Mouse (Mus musculus) heart, adult 2 months (tissue): ENCODE data around the gene Lamp1. TPM values are rescaled to one million over a fixed set of nuclear protein-coding genes. Genes with fewer than 3 reads are reported as not detected.

ENCODE experiments used
- DNase-seq, 2 experiments: peaks; one replicate each; pipeline ENCODE4 v3.0.0; 2021
- H3K27ac ChIP-seq: fragments of 200-600 bp; 2 replicates; pipeline ENCODE4 v1.8.1; 2022
- H3K27me3 ChIP-seq: fragments of 200-500 bp; 2 replicates; pipeline ENCODE4 v1.6.1; 2012; ENCODE audit warnings: mild to moderate bottlenecking, low read length, inconsistent platforms, mixed read lengths; ENCODE audit not compliant: control insufficient read depth, insufficient read depth
- H3K36me3 ChIP-seq: fragments of 200-500 bp; 2 replicates; pipeline ENCODE4 v1.6.1; 2012; ENCODE audit warnings: low read length, inconsistent platforms; ENCODE audit not compliant: control insufficient read depth, insufficient read depth
- H3K4me1 ChIP-seq: fragments of 200-500 bp; 2 replicates; pipeline ENCODE4 v1.6.1; 2011; ENCODE audit warnings: low read length; ENCODE audit not compliant: control insufficient read depth, insufficient read depth
- H3K4me3 ChIP-seq: fragments of 200-600 bp; 2 replicates; pipeline ENCODE4 v1.8.1; 2022
- H3K79me2 ChIP-seq: fragments of 200-500 bp; replicated peaks from 2 replicates; pipeline ENCODE4 v1.6.1; 2012; ENCODE audit warnings: mild to moderate bottlenecking, inconsistent platforms, low read length, moderate library complexity, mixed read lengths; ENCODE audit not compliant: control insufficient read depth, insufficient read depth
- H3K9ac ChIP-seq: fragments of 200-500 bp; 2 replicates; pipeline ENCODE4 v1.6.1; 2012; ENCODE audit warnings: low read depth, mild to moderate bottlenecking, control low read depth, inconsistent platforms, low read length, mixed read lengths
- CTCF ChIP-seq: fragments of 200-600 bp; IDR thresholded peaks from 2 replicates; pipeline ENCODE4 v1.8.1; 2022; ENCODE audit warnings: antibody characterized with exemption, mild to moderate bottlenecking, moderate library complexity
- EP300 ChIP-seq: fragments of 200-500 bp; IDR thresholded peaks from 2 replicates; pipeline ENCODE4 v1.6.1; 2011; ENCODE audit warnings: low read depth, low read length, control low read depth; ENCODE audit not compliant: insufficient read depth
- POLR2A ChIP-seq: fragments of 200-500 bp; IDR thresholded peaks from 2 replicates; pipeline ENCODE4 v1.6.1; 2011; ENCODE audit warnings: mild to moderate bottlenecking, low read depth, low read length, control low read depth; ENCODE audit not compliant: insufficient read depth
- WGBS: fragments of 180-500 bp; shearing (Covaris S2); methylation state at CpG from one replicate; pipeline ENCODE4 v1.1.7; 2018; 5-methylcytosine and 5-hydroxymethylcytosine counted together
- intact Hi-C: fragments of 180-260 bp; cut with DNase I; formaldehyde crosslinking; loops from one replicate; pipeline ENCODE4 v1.15.1; 2025
- polyA plus RNA-seq: library from polyadenylated mRNA; depleted of rRNA; stranded (reverse); fragments of >200 nt; gene quantifications from 2 replicates; pipeline ENCODE4 v1.2.3, GENCODE M21; 2012
- total RNA-seq, 2 experiments: library from RNA; stranded (reverse); gene quantifications; 2 replicates each; pipeline ENCODE4 v1.2.3; 2021

Gene Lamp1
- total and polyA plus RNA-seq, 3 experiments, result 406 to 462 (median 437) TPM

GRCm38 (mm10) chr8:13156327-13157097 lies 2.4 kb upstream of the Lamp1 start:
- Histone ChIP-seq H3K4me1 (peaks cover 8% of the 10 kb centered on the region), H3K9ac (no peak overlapping the region), H3K27me3 (no peaks in the 10 kb centered on the region), H3K79me2 (peaks cover 2% of the 10 kb centered on the region; the same call in 1 of the 2 replicates), H3K4me3 (no peak overlapping the region), H3K36me3 (peaks cover 5% of the 10 kb centered on the region), H3K27ac (peak overlapping the region; percentile 67)
- WGBS, result 54% methylated on average over 12 of the region's 12 CpGs
- peak in 1 of 2 experiments; percentile 58 for DNase-seq
- intact Hi-C loops, result loop anchor here (5.0 to 10.0 kb wide), 2 partner anchors 48 to 131 kb away; partner anchors contain the start of genes Dcun1d2, Grtp1 and Tmco3
- TF ChIP-seq CTCF (no peak), EP300 (0 out of 2 replicates have a peak, but pooled peaks have one; percentile 37)

GRCm38 (mm10) chr8:13159377-13159881 lies 468 bp downstream of the Lamp1 start:
- intact Hi-C loops, result loop anchor here (2.0 to 10.0 kb wide), 3 partner anchors 45 to 128 kb away; partner anchors contain the start of genes Cul4a, Dcun1d2, Grtp1 and Pcid2
- Histone ChIP-seq H3K9ac (peak overlapping the region; percentile 98), H3K27me3 (no peaks in the 10 kb centered on the region), H3K27ac (peak overlapping the region; percentile 86), H3K4me3 (peak overlapping the region; percentile 80), H3K4me1 (peaks cover 16% of the 10 kb centered on the region), H3K79me2 (peaks cover 5% of the 10 kb centered on the region), H3K36me3 (peaks cover 9% of the 10 kb centered on the region)
- TF ChIP-seq CTCF, result no peak
- no peak for TF ChIP-seq POLR2A
- no peak for TF ChIP-seq EP300
- WGBS, result 0% methylated on average over 41 of the region's 49 CpGs
- no peak for DNase-seq

- 61% methylated on average over 3 of the region's 3 CpGs for WGBS
- Histone ChIP-seq H3K79me2 (peaks cover 8% of the 10 kb centered on the region), H3K4me3 (no peak overlapping the region), H3K27ac (peak overlapping the region; percentile 86; the same call in 1 of the 2 replicates), H3K36me3 (peaks cover 9% of the 10 kb centered on the region), H3K27me3 (no peaks in the 10 kb centered on the region), H3K9ac (no peak overlapping the region), H3K4me1 (peaks cover 16% of the 10 kb centered on the region)
- TF ChIP-seq EP300 (no peak), CTCF (no peak), POLR2A (no peak)
- intact Hi-C loops, result loop anchor here (5.0 kb wide), 1 partner anchor 403 kb away; the partner anchor contains the start of gene Atp11a
- no peak for DNase-seq
Observed at GRCm38 (mm10) chr8:13160691-13161090, 1.7 kb downstream of the Lamp1 start.

GRCm38 (mm10) chr8:13162098-13162497 lies 3.1 kb downstream of the Lamp1 start:
- no peak overlapping the region for H3K4me3 ChIP-seq
- peaks cover 9% of the 10 kb centered on the region for H3K36me3 ChIP-seq
- WGBS, result 61% methylated on average over 6 of the region's 6 CpGs
- TF ChIP-seq CTCF (no peak), EP300 (no peak), POLR2A (no peak)
- DNase-seq, result peak in 1 of 2 experiments; percentile 49
- intact Hi-C loops, result loop anchor here (5.0 kb wide), 1 partner anchor 405 kb away; the partner anchor contains the start of gene Atp11a
- H3K27me3 ChIP-seq, result no peaks in the 10 kb centered on the region
- peaks cover 15% of the 10 kb centered on the region for H3K4me1 ChIP-seq
- peak overlapping the region; percentile 33; the same call in 1 of the 2 replicates for H3K9ac ChIP-seq
- H3K79me2 ChIP-seq, result peaks cover 8% of the 10 kb centered on the region
- peak overlapping the region; percentile 59 for H3K27ac ChIP-seq

DNA sequence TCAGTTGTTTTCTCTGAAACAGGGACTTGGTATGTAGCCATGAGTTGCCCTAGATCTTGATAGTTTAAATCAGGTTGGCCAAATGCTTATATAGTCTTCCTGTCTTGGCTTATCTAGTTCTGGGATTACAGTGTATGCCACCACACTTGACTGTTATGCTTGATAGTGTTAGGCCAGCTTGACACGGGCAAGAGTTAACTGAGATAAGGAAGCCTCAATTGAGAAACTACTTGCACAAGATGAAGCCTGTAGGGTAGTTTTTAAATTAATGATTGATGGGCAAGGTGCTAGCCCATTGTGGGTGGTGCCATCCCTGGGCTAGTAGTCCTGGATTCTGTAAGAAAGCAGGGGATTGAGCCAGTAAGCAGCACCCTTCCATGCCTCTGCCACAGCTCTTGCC lies 4.6 kb downstream of the Lamp1 start:
- DNase-seq, result no peak
- intact Hi-C loops, result loop anchor here (5.0 kb wide), 1 partner anchor 406 kb away; the partner anchor contains the start of gene Atp11a
- H3K79me2 ChIP-seq, result peaks cover 10% of the 10 kb centered on the region
- no peak overlapping the region for H3K27ac ChIP-seq
- H3K4me3 ChIP-seq, result no peak overlapping the region
- TF ChIP-seq POLR2A (no peak), CTCF (no peak), EP300 (no peak)
- peaks cover 11% of the 10 kb centered on the region for H3K36me3 ChIP-seq
- WGBS, result 21% methylated on average over 1 of the region's 1 CpGs
- no peak overlapping the region for H3K9ac ChIP-seq
- H3K4me1 ChIP-seq, result peaks cover 14% of the 10 kb centered on the region
- H3K27me3 ChIP-seq, result no peaks in the 10 kb centered on the region
